Mouse (Mus musculus) left cerebral cortex, adult 18-20 months (tissue): ENCODE measurements around the gene Papola. TPM values are rescaled to one million over a fixed set of nuclear protein-coding genes. Genes with fewer than 3 reads are reported as not detected.

Experiments
- DNase-seq, 2 experiments: peaks; one replicate each; pipeline ENCODE4 v3.0.0; 2021 to 2022; ENCODE audit warnings: low spot score in 2 of 2, mixed read lengths in 1 of 2
- microRNA-seq, 2 experiments: library from miRNA; unstranded; fragments of <30 nt; microRNA quantifications; one replicate each; pipeline ENCODE4 v1.2.0; 2021
- total RNA-seq, 2 experiments: library from RNA; stranded (reverse); gene quantifications; 2 replicates each; pipeline ENCODE4 v1.2.3; 2021

Papola gene
- total RNA-seq, 2 experiments from 2014 or later, result 146 to 157 TPM

- no peak for DNase-seq
These were observed 73.6 kb downstream of the Papola start for GRCm38 (mm10) chr12:105857902-105858640.

GRCm38 (mm10) chr12:105862072-105862471, 77.6 kb downstream of the Papola start:
- peak in 1 of 2 experiments; percentile 41 for DNase-seq

GRCm38 (mm10) chr12:105862607-105863006, 78.1 kb downstream of the Papola start:
- DNase-seq, result no peak

- no peak for DNase-seq
These were observed 78.9 kb downstream of the Papola start for GRCm38 (mm10) chr12:105863436-105863835.

- DNase-seq, result no peak
These were observed 83.2 kb downstream of the Papola start for GRCm38 (mm10) chr12:105867646-105868045.

GRCm38 (mm10) chr12:105869242-105869641, 84.7 kb downstream of the Papola start:
- no peak for DNase-seq

GRCm38 (mm10) chr12:105869696-105870095, 85.2 kb downstream of the Papola start:
- DNase-seq, result no peak

GRCm38 (mm10) chr12:105873283-105873682, 88.8 kb downstream of the Papola start:
- no peak for DNase-seq

- DNase-seq, result no peak
These were observed 90.6 kb downstream of the Papola start for GRCm38 (mm10) chr12:105875112-105875511.

GRCm38 (mm10) chr12:105876521-105876920, 92.0 kb downstream of the Papola start:
- DNase-seq, result no peak

- DNase-seq, result no peak
These were observed 92.4 kb downstream of the Papola start for GRCm38 (mm10) chr12:105876931-105877330.

- DNase-seq, result no peak
These were observed 94.3 kb downstream of the Papola start for GRCm38 (mm10) chr12:105878746-105879145.

- no peak for DNase-seq
These were observed 99.5 kb downstream of the Papola start for GRCm38 (mm10) chr12:105883799-105884514.

- DNase-seq, result no peak
These were observed 100.2 kb downstream of the Papola start for GRCm38 (mm10) chr12:105884515-105885323.

Small RNA genes within 50 kb of the gene (microRNA-seq; reads per million reads assigned to microRNA genes)
- 0 reads per million in 2 experiments for gene Gm22120

Other genes with a start within 250 kb of the Papola start
- under 1 TPM; 0.58 to 0.96 TPM for gene Bdkrb2, start 221.5 kb upstream of the Papola start, total RNA-seq
- gene Bdkrb1, start 181.6 kb upstream of the Papola start, total RNA-seq, result not detected
- gene Gskip, start 99.9 kb upstream of the Papola start, total RNA-seq, result 10 to 100 TPM; 29.2 to 31.8 TPM
- gene Atg2b, start 99.5 kb upstream of the Papola start, total RNA-seq, result 10 to 100 TPM; 50.0 to 51.2 TPM
- 1 to 10 TPM in 1 of 2 experiments, not detected in 1; 1.2 TPM for gene Ak7, start 78.7 kb upstream of the Papola start, total RNA-seq
- gene Vrk1, start 225.5 kb downstream of the Papola start, total RNA-seq, result 10 to 100 TPM; 14.4 to 16.6 TPM